Mouse (Mus musculus) liver, embryonic 13.5 days (tissue): ENCODE results near the gene Flot1. TPM values are rescaled to one million over a fixed set of nuclear protein-coding genes. Genes with fewer than 3 reads are reported as not detected.

Experiments
- ATAC-seq: fragments of 200-750 bp; cut with Nextera tagmentation; 2 replicates; pipeline ENCODE4 v1.8.0; 2017; ENCODE audit warnings: low read depth, mild to moderate bottlenecking, moderate number of reproducible peaks, moderate library complexity
- DNase-seq: peaks from one replicate; pipeline ENCODE4 v3.0.0; 2022
- H3K27ac ChIP-seq: fragments of 300-500 bp; sonication (generic); 2 replicates; pipeline ENCODE4 v1.5.1; 2015; ENCODE audit warnings: moderate library complexity, mild to moderate bottlenecking, inconsistent platforms
- H3K27me3 ChIP-seq: fragments of 300-500 bp; sonication (generic); 2 replicates; pipeline ENCODE4 v1.6.1; 2015; ENCODE audit warnings: mild to moderate bottlenecking, inconsistent platforms
- H3K36me3 ChIP-seq: fragments of 300-500 bp; sonication (generic); 2 replicates; pipeline ENCODE4 v1.6.1; 2015; ENCODE audit warnings: mild to moderate bottlenecking, inconsistent platforms
- H3K4me1 ChIP-seq: fragments of 300-500 bp; sonication (generic); replicated peaks from 2 replicates; pipeline ENCODE4 v1.6.1; 2015; ENCODE audit warnings: inconsistent platforms
- H3K4me2 ChIP-seq: fragments of 300-500 bp; sonication (generic); 2 replicates; pipeline ENCODE4 v1.6.1; 2015; ENCODE audit warnings: inconsistent platforms, mild to moderate bottlenecking, moderate library complexity
- H3K4me3 ChIP-seq: fragments of 300-500 bp; sonication (generic); replicated peaks from 2 replicates; pipeline ENCODE4 v1.5.1; 2015; ENCODE audit warnings: mild to moderate bottlenecking, inconsistent platforms
- H3K9ac ChIP-seq: fragments of 300-500 bp; sonication (generic); 2 replicates; pipeline ENCODE4 v1.6.1; 2015; ENCODE audit warnings: mild to moderate bottlenecking, inconsistent platforms
- H3K9me3 ChIP-seq: fragments of 300-500 bp; sonication (generic); replicated peaks from 2 replicates; pipeline ENCODE4 v1.6.1; 2016; ENCODE audit warnings: inconsistent platforms
- WGBS: fragments of 180-500 bp; shearing (Covaris S2); methylation state at CpG from one replicate; pipeline ENCODE4 v1.1.7; 2015; ENCODE audit not compliant: insufficient replicate concordance; 5-methylcytosine and 5-hydroxymethylcytosine counted together
- polyA plus RNA-seq: library from polyadenylated mRNA; unstranded; fragments of >200 nt; fragmentation: Nextera tagmentation; extraction: Ambion mirVana; gene quantifications from 2 replicates; pipeline ENCODE4 v1.2.1, GENCODE M21; 2015

Flot1 gene
- 38.2 and 38.5 TPM in 2 replicates for polyA plus RNA-seq

- peak within 1 kb of the TSS; percentile 97 for H3K27ac ChIP-seq
- H3K9ac ChIP-seq = peak within 1 kb of the TSS; percentile 93
- peak within 1 kb of the TSS; percentile 97 for H3K4me2 ChIP-seq
- DNase-seq = peak; percentile 84
- H3K27me3 ChIP-seq = no peaks in the 10 kb centered on the region
- H3K36me3 ChIP-seq = peaks cover 34% of the 10 kb centered on the region
- H3K4me1 ChIP-seq = peaks cover 75% of the 10 kb centered on the region
- ATAC-seq = peak; percentile 77
- H3K4me3 ChIP-seq = peak within 1 kb of the TSS; percentile 84
- no peaks in the 10 kb centered on the region for H3K9me3 ChIP-seq
- 1% methylated on average over 45 of the region's 47 CpGs for WGBS
Observed at GRCm38 (mm10) chr17:35822964-35823937, at the start of gene Flot1. Gene Flot1 (plus strand): TSS chr17:35823230.

DNA sequence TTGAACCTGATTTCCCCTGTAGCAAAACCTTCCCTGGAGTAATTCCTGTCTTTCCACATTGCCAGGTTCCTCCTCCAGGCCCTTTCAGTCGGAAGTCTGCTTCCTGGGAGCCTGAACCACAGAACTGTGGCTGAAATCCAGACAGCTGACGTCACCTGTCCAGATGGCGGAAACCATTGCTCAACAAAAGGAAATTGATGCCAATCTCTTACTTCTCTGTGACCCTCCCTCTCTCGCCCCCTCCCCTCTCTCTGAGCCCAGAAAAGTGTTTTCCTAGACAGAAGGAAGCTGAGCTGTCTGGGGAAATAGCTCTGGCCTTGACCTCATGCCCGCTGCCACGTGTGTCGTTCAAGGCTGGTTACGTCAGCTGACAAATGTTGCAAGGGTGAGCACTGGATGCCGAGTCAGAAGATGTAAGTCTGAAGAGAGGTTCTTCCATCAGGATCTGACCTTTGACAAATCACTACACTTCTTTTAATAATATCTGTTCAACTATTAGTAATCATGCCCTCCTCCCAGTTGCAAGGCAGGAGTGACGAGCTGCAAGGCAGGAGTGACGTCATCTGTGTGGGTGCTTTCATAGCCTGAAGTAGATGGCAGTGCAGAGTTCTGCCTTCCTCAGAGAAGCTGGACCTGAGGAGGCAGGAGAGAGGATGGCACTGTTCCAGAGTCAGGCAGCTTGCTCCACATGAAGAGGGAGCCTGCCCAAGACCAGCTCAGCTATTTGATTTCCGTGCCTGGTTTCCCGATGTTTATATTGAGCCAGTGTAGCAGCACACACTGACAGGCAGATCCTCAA lies 46.0 kb upstream of the Flot1 start:
- Histone ChIP-seq H3K4me3 (no peak overlapping the region), H3K27me3 (no peaks in the 10 kb centered on the region; the same call in 1 of the 2 replicates), H3K27ac (no peak overlapping the region; the same call in 1 of the 2 replicates), H3K4me1 (peaks cover 31% of the 10 kb centered on the region), H3K36me3 (no peaks in the 10 kb centered on the region), H3K4me2 (no peak overlapping the region), H3K9me3 (no peaks in the 10 kb centered on the region), H3K9ac (no peak overlapping the region)
- DNase-seq (no peak), ATAC-seq (peak; percentile 20; the same call in 1 of the 2 replicates)
- 30% methylated on average over 13 of the region's 13 CpGs for WGBS

GRCm38 (mm10) chr17:35778965-35779364 lies 44.1 kb upstream of the Flot1 start:
- peak overlapping the region; percentile 5; the same call in 1 of the 2 replicates for H3K27ac ChIP-seq
- peaks cover 41% of the 10 kb centered on the region for H3K4me1 ChIP-seq
- no peak overlapping the region; the same call in 1 of the 2 replicates for H3K9ac ChIP-seq
- no peaks in the 10 kb centered on the region; the same call in 1 of the 2 replicates for H3K27me3 ChIP-seq
- no peak overlapping the region for H3K4me2 ChIP-seq
- 51% methylated on average over 6 of the region's 6 CpGs for WGBS
- no peaks in the 10 kb centered on the region for H3K9me3 ChIP-seq
- DNase-seq = no peak
- no peak overlapping the region for H3K4me3 ChIP-seq
- H3K36me3 ChIP-seq = no peaks in the 10 kb centered on the region
- ATAC-seq = no peak

DNA sequence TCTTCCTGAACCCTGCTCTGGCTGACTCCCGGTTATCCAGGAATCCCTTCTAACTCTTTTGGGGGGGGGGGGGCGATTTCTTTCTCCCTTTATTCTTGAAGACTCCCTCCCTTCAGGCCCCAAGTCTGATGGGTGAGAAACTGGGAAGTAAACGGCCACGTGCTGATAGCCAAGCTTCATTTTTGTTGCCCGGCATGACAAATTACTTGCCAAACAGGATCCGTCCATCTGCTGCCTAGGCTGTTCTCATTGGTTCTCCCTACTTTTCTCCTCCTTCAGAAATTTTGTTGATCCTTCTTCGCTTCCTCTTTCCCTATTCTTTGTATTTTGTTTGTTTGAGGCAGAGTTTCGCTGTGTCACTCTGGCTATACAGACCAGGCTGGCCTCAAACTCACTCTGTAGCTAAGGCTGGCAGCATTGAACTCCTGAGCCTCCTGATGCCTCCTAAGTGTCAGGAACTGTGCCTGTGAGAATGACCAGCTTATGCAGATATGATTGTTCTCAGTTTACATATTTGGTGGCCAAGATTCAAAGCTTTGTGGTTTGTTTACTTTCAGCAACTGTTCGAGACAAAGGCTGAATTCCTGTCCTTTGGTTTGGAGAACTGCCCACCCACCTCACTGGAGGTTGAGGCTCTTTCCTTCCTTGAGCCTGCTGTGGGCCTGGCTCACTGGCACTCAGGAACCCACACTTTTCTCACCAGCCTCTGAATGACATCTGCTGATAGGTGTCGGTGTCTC lies 43.4 kb upstream of the Flot1 start:
- ATAC-seq = no peak
- H3K9ac ChIP-seq = no peak overlapping the region; the same call in 1 of the 2 replicates
- H3K4me3 ChIP-seq = no peak overlapping the region
- DNase-seq = no peak
- H3K4me1 ChIP-seq = peaks cover 47% of the 10 kb centered on the region
- no peaks in the 10 kb centered on the region for H3K36me3 ChIP-seq
- WGBS = 50% methylated on average over 10 of the region's 10 CpGs
- H3K9me3 ChIP-seq = no peaks in the 10 kb centered on the region
- H3K27ac ChIP-seq = peak overlapping the region; percentile 44
- no peak overlapping the region for H3K4me2 ChIP-seq
- no peaks in the 10 kb centered on the region for H3K27me3 ChIP-seq

- Histone ChIP-seq H3K4me3 (no peak overlapping the region), H3K9me3 (no peaks in the 10 kb centered on the region), H3K27me3 (no peaks in the 10 kb centered on the region), H3K36me3 (no peaks in the 10 kb centered on the region), H3K27ac (no peak overlapping the region), H3K4me1 (peaks cover 54% of the 10 kb centered on the region), H3K4me2 (no peak overlapping the region), H3K9ac (no peak overlapping the region)
- WGBS = 34% methylated on average over 7 of the region's 7 CpGs
- ATAC-seq (no peak), DNase-seq (no peak)
Observed at GRCm38 (mm10) chr17:35780362-35780761, 42.7 kb upstream of the Flot1 start.

GRCm38 (mm10) chr17:35782398-35782797 lies 40.6 kb upstream of the Flot1 start:
- no peak for ATAC-seq
- Histone ChIP-seq H3K4me1 (peaks cover 53% of the 10 kb centered on the region), H3K27ac (0 out of 2 replicates have a peak overlapping the region, but pooled peaks have one; percentile 2), H3K27me3 (no peaks in the 10 kb centered on the region), H3K9ac (no peak overlapping the region), H3K9me3 (no peaks in the 10 kb centered on the region), H3K36me3 (no peaks in the 10 kb centered on the region), H3K4me3 (no peak overlapping the region), H3K4me2 (no peak overlapping the region)
- 62% methylated on average over 2 of the region's 2 CpGs for WGBS
- DNase-seq = no peak

- Histone ChIP-seq H3K9me3 (no peaks in the 10 kb centered on the region), H3K4me2 (no peak overlapping the region), H3K4me1 (peaks cover 50% of the 10 kb centered on the region), H3K9ac (no peak overlapping the region), H3K27me3 (no peaks in the 10 kb centered on the region), H3K4me3 (no peak overlapping the region), H3K27ac (0 out of 2 replicates have a peak overlapping the region, but pooled peaks have one; percentile 2), H3K36me3 (no peaks in the 10 kb centered on the region)
- no peak for ATAC-seq
- no peak for DNase-seq
- WGBS = 79% methylated on average over 5 of the region's 5 CpGs
Observed at GRCm38 (mm10) chr17:35782924-35783323, 40.1 kb upstream of the Flot1 start.

DNA sequence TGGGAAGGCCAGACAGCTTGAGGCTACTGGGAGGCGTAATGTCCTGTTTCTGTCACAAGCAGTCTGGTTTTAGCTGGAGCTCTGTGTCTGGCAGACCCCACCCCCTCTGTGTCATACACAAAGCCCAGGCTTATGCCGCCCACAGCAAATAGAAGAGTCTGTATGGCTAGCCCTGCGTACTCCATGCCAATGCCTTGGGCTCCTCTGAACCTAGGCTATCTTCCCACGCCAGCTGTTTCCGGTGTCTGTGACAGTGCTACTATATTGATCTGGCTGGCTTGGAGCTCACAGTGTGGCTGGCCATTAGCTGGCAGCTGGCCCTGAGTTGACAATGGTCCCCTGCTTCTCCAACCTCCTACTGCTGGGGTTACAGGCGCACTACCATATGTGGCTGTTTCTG lies 39.1 kb upstream of the Flot1 start:
- no peak overlapping the region for H3K4me2 ChIP-seq
- ATAC-seq = peak; percentile 77
- peak overlapping the region; percentile 15; the same call in 1 of the 2 replicates for H3K27ac ChIP-seq
- no peaks in the 10 kb centered on the region for H3K27me3 ChIP-seq
- no peak for DNase-seq
- H3K4me1 ChIP-seq = peaks cover 49% of the 10 kb centered on the region
- no peaks in the 10 kb centered on the region for H3K36me3 ChIP-seq
- no peak overlapping the region for H3K4me3 ChIP-seq
- 46% methylated on average over 6 of the region's 6 CpGs for WGBS
- H3K9ac ChIP-seq = 0 out of 2 replicates have a peak overlapping the region, but pooled peaks have one; percentile 26
- H3K9me3 ChIP-seq = no peaks in the 10 kb centered on the region

GRCm38 (mm10) chr17:35785140-35785539 lies 37.9 kb upstream of the Flot1 start:
- Histone ChIP-seq H3K36me3 (no peaks in the 10 kb centered on the region), H3K27me3 (0 out of 2 replicates have a peak, but pooled peaks cover 3% of the 10 kb centered on the region), H3K9ac (no peak overlapping the region), H3K4me1 (peaks cover 37% of the 10 kb centered on the region), H3K4me2 (no peak overlapping the region), H3K27ac (peak overlapping the region; percentile 41), H3K9me3 (no peaks in the 10 kb centered on the region), H3K4me3 (no peak overlapping the region)
- ATAC-seq (no peak), DNase-seq (no peak)
- WGBS = 54% methylated on average over 4 of the region's 4 CpGs

GRCm38 (mm10) chr17:35787493-35787892 lies 35.5 kb upstream of the Flot1 start:
- DNase-seq = no peak
- Histone ChIP-seq H3K9ac (no peak overlapping the region), H3K4me3 (no peak overlapping the region), H3K36me3 (no peaks in the 10 kb centered on the region), H3K4me1 (peaks cover 31% of the 10 kb centered on the region), H3K4me2 (no peak overlapping the region), H3K27ac (no peak overlapping the region), H3K9me3 (no peaks in the 10 kb centered on the region), H3K27me3 (0 out of 2 replicates have a peak, but pooled peaks cover 3% of the 10 kb centered on the region)
- ATAC-seq = no peak
